Mouse (Mus musculus) gastrocnemius, adult 2 months (tissue): ENCODE measurements at regions not wholly inside any gene's neighbourhood (a gene's known extent, or its start where the extent isn't known, plus 50 kb on each side); places are given as distances from the start of the nearest gene placed in this dataset.

Experiments
- DNase-seq: peaks from one replicate; pipeline ENCODE4 v3.0.0; 2022
- H3K27ac ChIP-seq: fragments of 200-600 bp; 2 replicates; pipeline ENCODE4 v1.8.1; 2022; ENCODE audit warnings: mild to moderate bottlenecking
- H3K4me3 ChIP-seq: fragments of 200-600 bp; 2 replicates; pipeline ENCODE4 v1.8.1; 2022; ENCODE audit warnings: mild to moderate bottlenecking, moderate library complexity
- CTCF ChIP-seq: fragments of 200-600 bp; IDR thresholded peaks from 2 replicates; pipeline ENCODE4 v1.8.1; 2022; ENCODE audit warnings: antibody characterized with exemption, mild to moderate bottlenecking, moderate library complexity
- intact Hi-C: fragments of 180-260 bp; cut with DNase I; formaldehyde crosslinking; loops from one replicate; pipeline ENCODE4 v1.15.1; 2025

DNA sequence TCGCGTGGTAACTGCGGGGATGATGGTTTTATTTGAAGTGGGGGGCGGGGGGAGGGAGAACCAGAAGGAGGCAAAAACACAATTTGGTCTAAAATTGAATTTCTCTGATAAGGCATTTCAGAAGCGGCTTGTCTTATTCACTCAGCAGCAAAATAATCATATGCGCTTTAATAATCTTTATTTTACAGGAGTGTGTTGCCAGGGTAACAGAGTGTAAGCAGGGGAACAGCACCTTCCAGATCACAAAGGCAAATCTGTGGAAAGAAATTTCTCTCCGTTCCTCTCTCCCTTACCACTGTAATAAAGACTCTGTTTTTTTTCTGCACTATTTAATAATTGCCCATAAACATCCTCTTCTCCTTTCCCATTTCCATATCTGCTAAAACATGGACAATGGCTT is 306.2 kb upstream of the Pmfbp1 start:
- H3K4me3 ChIP-seq: no peak overlapping the region
- intact Hi-C loops: loop anchor here (5.0 to 10.0 kb wide), 4 partner anchors 173 to 1303 kb away; no protein-coding TSS in a partner anchor
- H3K27ac ChIP-seq: no peak overlapping the region
- TF ChIP-seq CTCF: no peak
- no peak for DNase-seq

DNA sequence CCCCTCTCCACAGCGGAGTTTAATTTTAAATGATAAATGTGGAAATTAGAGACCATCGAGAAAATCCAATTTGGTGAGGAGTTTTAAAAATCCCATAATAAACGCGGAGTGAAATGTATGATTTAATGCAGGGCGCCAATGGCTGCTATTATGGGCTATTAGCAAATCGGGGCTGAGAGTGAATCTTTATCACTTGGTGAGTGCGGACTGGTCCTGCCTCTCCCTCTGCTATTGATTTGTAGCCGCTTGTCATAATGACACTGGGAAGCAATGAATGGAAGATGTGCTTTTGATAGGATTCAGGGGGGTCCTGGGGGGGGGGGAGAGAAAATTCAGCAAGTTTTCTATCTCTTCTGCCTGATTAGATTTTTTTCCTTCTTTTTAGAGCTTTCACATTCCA is 279.6 kb upstream of the Pmfbp1 start:
- H3K4me3 ChIP-seq: no peak overlapping the region
- no peak for TF ChIP-seq CTCF
- intact Hi-C loops: no loop called here
- H3K27ac ChIP-seq: no peak overlapping the region
- DNase-seq: no peak

DNA sequence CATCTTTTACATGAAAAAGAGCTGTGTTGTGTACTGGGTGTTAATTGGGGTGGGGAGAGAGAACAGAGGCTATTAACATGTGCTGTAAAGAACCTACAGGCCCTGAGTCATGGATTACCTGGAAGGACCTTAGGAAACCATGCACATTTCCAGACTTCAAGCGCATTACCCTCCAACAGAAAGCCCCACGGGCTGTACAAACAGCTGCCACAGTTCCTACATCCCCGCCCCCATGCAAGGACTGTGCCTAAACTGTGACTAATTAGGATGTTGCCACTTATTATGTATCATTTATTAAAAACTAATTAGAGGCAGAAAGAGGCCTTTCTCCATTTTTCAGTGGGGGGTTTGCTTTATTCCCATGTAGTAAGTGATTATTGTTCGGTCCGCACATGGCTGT is 277.5 kb upstream of the Pmfbp1 start:
- intact Hi-C loops: no loop called here
- no peak for TF ChIP-seq CTCF
- Histone ChIP-seq H3K4me3 (no peak overlapping the region), H3K27ac (no peak overlapping the region)
- no peak for DNase-seq

DNA sequence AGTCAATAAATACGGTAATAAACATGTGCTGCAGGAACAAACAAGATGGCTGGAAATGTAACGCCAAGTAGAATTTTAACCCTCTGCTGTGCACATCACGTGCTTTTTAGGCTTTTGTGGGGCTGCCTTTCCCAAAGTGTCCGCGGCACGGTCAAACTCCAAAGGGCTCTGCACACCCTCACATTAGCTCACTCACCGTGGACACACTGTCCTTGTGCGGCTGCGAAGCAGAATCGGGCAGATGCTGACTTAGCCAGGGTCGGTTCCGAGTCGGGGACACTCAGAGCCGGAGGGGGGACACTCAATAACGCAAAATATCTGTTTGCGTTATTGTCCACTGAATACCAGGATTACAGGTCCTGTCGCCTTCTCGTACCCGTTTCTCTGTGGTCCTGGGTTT is 276.5 kb upstream of the Pmfbp1 start:
- no peak overlapping the region for H3K4me3 ChIP-seq
- no peak overlapping the region for H3K27ac ChIP-seq
- intact Hi-C loops: no loop called here
- TF ChIP-seq CTCF: no peak
- DNase-seq: peak; percentile 23

DNA sequence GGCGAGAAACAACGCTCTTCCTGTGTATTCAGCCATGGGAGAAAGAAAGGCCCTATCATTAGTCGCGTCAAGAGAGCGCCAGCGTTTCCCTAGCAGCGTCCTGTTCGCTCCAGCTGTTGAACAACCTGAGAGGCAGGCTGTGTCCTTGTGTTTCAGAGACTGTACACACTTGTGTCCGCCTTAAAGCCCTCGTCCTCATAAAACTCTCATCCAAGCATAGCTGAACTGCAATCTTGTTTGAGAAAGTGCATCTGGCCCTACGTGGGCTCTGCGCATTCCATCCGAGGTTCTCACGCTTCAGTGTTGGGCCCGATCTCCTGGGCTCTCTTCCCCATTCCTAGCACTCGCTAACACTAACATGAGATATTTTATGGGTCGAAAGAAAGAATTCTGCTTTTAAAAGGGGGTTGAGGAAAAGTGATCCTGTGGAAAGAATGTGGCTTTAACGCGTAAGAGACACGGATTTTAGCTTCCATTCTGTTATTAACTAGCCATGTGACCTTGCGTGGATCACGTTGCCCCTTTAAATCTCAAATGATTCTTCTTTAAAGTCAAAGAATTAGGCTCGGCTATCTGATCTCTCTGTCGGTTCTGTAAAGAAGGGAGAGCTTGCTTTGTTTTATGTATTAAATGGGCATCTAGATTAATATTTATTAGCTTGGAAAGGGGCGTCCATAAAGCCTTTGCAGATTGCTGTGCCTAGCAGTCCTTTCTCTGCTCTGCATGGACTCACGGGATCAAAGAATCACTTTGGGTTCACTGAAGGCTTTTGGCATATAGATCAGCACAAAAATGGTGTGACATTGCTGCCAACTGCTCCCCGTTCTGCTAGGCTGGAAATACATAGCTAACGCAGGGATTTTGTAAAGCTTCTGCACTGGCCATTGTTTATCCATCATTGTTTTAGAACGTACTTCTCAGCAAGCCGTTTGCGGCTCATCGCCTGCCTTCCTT is 261.3 kb upstream of the Pmfbp1 start:
- TF ChIP-seq CTCF: no peak
- intact Hi-C loops: no loop called here
- no peak for DNase-seq
- Histone ChIP-seq H3K27ac (no peak overlapping the region), H3K4me3 (peak overlapping the region; percentile 68)

DNA sequence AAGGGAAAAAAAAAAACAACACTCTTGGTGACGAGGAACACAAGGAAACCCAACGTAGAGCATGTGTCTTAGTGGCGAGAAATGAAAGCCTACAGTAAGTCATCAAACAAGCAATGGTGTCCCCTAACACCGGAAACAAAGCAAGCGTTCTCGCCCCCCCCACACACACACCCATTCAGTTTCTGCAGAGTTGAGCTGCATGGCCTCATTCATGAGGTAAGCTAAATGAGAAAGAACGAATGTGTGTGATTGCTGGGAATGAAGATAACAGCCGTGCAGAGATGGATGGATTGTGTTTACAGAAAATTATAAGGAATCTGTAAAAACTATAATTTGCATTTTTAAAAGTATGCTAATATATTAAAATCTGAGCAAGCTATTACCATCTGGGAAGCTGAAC is 248.3 kb upstream of the Pmfbp1 start:
- Histone ChIP-seq H3K27ac (no peak overlapping the region), H3K4me3 (no peak overlapping the region)
- DNase-seq: no peak
- TF ChIP-seq CTCF: no peak
- intact Hi-C loops: no loop called here

DNA sequence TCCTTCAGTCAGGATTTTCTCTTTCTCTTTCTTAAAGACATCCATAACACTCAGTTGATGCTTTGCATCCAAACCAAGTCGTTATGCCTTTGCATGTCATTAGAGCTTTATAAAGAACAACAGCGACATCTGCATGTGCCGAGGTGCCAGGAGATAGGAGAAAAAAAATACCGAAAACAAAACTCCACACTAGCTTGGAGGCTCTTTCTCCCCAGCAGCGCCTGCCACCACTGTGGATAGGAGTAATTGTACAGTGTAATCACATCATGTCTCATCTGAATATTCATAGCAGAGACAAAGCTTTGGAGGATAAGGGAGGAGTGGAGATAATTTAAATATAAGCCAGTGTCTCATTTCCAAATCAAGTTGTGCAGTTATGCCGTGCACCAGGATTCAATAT is 246.0 kb upstream of the Pmfbp1 start:
- Histone ChIP-seq H3K27ac (no peak overlapping the region), H3K4me3 (0 out of 2 replicates have a peak overlapping the region, but pooled peaks have one; percentile 5)
- no peak for DNase-seq
- no peak; the same call in 1 of the 2 replicates for TF ChIP-seq CTCF
- intact Hi-C loops: no loop called here

DNA sequence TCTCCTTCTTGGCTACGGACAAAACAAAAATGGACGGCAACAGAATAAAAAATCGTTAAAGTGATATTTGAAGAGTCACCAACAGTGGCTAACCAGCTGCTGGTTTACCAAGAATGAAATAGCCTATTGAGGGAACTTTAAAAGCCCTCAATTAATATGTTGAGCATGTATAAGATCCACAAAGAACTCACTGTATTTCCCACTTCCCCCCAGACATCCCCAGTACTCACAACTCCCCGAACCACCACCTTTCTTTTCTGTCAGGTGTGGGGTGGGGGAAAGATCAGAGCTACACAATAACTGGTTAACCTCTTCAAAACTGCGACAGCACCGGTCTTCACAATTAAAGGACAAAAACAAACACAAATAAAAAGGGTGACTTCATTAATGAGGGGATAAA is 245.5 kb upstream of the Pmfbp1 start:
- intact Hi-C loops: no loop called here
- DNase-seq: no peak

DNA sequence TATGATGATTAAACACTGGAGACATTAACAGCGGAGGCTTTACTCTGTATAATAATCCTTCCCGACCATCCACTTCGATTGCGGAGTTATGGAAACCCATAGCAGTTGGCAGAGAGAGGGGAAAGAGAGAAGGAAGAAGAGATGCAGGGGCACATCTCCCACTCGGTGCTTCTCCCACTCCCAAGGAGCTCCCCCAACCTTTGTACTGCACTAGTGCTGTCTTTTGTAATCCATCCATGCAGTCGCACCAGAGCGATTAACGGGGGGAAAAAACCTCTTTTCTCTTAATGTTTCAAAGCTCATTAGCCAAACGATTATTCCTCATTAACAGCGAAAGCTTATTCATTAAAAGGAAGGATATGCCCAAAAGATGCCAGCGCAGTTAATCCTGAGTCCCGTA is 244.6 kb upstream of the Pmfbp1 start:
- no peak for DNase-seq
- TF ChIP-seq CTCF: no peak
- H3K4me3 ChIP-seq: no peak overlapping the region
- intact Hi-C loops: no loop called here
- H3K27ac ChIP-seq: no peak overlapping the region

More for the DNA sequence above, 245.5 kb upstream of the Pmfbp1 start:
- no peak overlapping the region for H3K4me3 ChIP-seq
- TF ChIP-seq CTCF: no peak
- H3K27ac ChIP-seq: no peak overlapping the region

DNA sequence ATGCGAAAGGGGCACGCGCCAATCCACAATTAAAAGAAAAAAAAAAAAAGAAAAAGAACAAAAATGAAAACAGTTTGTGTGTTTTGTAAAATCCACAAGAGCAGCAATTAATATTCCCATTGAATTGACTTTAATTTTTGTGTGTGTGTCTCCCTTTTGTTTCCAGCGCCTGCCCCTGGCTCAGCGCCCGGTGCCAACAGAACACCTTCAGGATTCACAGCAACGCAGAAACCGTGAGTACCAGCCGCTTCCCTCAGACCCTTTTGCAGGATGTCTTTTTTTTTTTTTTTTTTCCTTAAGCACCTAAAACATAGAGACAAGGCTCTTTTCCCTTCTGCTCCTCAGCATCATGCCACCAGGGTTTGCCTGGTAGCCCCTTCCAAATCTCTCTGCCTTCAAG is 244.1 kb upstream of the Pmfbp1 start:
- no peak overlapping the region for H3K27ac ChIP-seq
- TF ChIP-seq CTCF: no peak
- DNase-seq: no peak
- H3K4me3 ChIP-seq: no peak overlapping the region
- intact Hi-C loops: no loop called here

DNA sequence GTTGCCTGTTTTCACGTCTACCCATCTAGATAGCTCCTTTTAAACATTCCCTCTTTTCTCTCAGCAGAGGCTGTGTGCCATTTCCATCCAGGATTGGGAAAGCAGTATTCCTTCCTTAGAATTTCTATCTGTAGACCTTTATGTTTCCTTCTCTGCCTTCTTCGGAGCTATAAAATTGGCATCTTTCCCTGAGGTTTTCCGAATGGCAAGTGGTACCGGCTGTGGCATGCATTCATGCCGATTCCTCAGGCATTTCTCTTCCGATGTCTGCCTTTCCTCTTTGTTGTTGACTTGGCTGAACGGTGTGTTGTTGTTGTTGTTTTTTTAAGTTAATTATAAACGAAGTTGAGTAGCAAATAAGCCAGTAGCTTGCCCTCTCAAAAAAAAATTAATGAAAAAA is 243.3 kb upstream of the Pmfbp1 start:
- Histone ChIP-seq H3K27ac (no peak overlapping the region), H3K4me3 (peak overlapping the region; percentile 70)
- TF ChIP-seq CTCF: no peak
- no peak for DNase-seq
- intact Hi-C loops: no loop called here

DNA sequence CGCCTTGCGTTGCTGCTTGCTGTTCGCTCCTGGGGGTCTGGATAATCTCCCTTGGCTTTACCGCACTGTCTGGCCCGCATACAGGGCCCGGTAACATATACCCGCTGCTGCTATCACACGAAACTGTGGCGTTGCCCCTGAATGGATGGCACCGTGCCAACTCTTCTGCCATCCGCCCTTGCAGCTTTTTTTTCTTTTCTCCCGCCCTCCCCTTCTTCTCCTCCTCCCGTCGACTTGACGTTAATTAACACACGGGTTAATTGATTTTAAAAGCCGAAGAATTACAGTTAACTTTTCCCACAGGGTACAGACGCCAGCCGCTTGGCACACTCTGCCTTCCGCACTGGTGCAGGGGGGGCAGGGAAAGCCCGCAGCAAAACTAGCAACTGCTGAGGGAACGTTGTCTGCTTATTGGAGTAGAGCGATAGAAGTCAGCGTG is 242.4 kb upstream of the Pmfbp1 start:
- H3K4me3 ChIP-seq: peak overlapping the region; percentile 70
- peak; percentile 36 for DNase-seq
- intact Hi-C loops: no loop called here
- no peak overlapping the region for H3K27ac ChIP-seq
- no peak for TF ChIP-seq CTCF

DNA sequence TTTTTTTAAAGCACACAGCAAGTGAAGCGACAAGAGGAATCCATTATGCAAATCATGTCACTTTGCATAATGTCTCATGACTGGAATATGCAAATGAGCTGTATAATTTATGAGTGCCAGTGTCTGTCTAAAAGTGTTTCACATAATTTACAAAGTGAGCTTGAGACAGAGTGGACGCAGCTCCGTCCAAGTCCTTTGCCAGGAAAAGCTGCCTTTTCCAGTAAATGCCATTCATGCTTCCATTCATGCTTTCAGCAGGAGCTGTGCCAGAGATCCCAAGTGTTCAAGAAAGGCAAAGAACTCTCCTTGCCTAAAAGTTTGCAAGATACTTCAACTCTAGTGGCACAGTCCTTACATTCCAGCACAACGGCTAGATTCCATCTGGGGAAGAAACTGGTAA is 241.4 kb upstream of the Pmfbp1 start:
- no peak for TF ChIP-seq CTCF
- Histone ChIP-seq H3K27ac (no peak overlapping the region), H3K4me3 (no peak overlapping the region)
- intact Hi-C loops: no loop called here
- DNase-seq: no peak

DNA sequence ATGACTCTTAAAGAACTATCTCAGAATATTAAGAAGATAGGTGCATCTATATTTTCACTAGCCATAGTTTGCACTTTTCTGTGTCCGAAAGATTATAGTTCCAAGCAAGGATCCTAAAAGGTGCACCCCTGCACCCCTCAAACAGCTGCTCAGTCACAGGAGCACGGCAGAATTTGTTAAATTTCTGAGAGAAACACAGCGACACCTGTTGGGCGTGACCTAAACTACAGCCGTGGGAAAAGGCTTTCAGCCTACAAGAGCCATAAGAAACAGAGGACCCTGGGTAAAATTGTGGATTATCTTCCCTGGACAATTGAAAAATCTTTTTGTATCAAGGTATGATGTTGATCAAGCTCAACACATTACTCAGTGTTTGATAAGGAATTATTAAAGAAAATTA is 214.7 kb upstream of the Pmfbp1 start:
- peak; percentile 79 for TF ChIP-seq CTCF
- intact Hi-C loops: no loop called here
- no peak overlapping the region for H3K4me3 ChIP-seq
- DNase-seq: peak; percentile 34
- no peak overlapping the region for H3K27ac ChIP-seq
